Mouse (Mus musculus) megakaryocyte progenitor cell, adult 5-6 weeks (primary cell): Measurements from ENCODE around the gene Csrp3. TPM values are rescaled to one million over a fixed set of nuclear protein-coding genes. Genes with fewer than 3 reads are reported as not detected.

Experiments
- ATAC-seq: replicated peaks from 2 replicates; pipeline ENCODE4 v1.8.0; 2016; ENCODE audit warnings: mild to moderate bottlenecking, moderate TSS enrichment, inconsistent platforms; ENCODE audit not compliant: poor library complexity
- total RNA-seq, 2 experiments: library from RNA; stranded (forward) in 1 of 2; stranded (reverse) in 1 of 2; fragments of 157-497, 149-512 nt in 1 of 2; fragments of 200-1000 nt in 1 of 2; gene quantifications; 2 replicates each; pipeline versions ENCODE4 v1.2.3 to v1.2.4; 2015 to 2017

Csrp3 gene
- total RNA-seq, 2 experiments from 2014 or later = 2.2 to 4.3 TPM

DNA sequence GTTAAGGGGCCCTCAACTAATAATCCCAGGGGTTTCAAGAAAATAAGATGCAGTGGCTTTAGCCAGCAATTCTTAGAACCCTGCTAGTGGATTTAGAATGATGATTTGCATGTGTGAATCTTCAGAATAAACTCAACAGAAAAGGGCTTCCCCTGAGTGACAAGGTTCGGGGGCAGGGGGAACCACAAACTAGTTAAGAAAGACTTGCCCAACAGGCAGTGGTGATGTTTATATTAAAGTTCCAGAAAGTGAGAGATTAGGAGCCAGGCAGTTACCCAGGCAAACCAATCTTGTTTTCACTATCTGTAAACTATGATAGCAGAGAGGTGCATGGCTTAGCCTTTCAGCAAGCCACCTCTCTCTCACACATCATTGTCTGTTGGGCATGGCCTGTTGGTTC is 15.1 kb downstream of the Csrp3 start:
- ATAC-seq = peak; percentile 32; the same call in 1 of the 2 replicates

DNA sequence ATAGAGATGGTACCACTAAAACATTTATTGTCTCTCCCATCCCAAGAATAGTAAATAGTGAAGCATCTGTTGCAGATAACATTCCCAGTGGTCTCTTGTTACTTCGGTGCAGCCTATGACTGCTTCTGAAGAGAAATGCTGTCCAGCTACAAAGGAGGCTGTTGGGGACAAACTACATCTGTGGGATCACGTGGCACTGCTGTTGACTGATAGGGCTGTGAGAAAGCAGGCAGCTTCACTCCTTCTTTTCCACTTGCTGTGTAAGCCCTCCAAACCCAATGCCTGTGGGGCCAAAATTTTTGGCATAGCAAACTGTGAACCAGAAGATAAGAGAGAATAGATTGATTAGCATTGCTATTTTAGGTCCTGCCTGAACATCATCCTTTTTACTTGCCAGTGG is 17.4 kb downstream of the Csrp3 start:
- peak; percentile 59 for ATAC-seq

DNA sequence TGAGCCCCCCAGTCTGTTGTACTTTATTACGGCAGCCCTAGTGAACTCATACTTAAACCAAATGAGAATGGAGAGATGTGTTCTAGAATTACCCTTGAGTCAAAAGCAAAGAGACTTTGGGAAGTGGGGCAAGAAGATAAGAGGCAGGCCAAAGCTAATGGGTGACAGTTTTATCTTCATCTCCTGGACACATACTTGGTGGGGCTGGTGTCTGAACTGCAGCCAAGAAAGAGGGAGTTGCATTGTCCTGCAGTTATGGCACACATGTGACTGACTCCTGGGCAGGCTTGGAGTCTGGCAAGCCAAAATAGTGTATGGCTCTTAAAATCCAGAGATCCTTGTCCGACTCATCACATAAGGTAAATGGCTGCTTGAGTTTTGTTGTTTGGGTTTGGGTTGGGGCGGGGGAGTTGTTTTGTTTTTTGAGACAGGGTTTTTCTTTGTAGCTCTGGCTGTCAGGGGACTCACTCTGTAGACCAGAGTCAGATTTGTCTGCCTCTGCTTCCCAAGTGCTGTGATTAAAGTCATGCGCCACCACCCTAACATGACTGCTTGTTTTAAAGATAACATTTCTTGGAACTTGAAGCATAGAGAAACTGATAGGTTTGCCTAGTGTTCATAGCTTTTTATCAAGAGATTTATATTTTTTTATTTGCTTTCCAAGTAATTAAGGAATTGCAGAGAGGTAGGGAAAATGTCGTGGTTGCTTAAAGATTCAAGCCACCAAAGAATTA is 18.5 kb downstream of the Csrp3 start:
- ATAC-seq = peak; percentile 8; the same call in 1 of the 2 replicates

DNA sequence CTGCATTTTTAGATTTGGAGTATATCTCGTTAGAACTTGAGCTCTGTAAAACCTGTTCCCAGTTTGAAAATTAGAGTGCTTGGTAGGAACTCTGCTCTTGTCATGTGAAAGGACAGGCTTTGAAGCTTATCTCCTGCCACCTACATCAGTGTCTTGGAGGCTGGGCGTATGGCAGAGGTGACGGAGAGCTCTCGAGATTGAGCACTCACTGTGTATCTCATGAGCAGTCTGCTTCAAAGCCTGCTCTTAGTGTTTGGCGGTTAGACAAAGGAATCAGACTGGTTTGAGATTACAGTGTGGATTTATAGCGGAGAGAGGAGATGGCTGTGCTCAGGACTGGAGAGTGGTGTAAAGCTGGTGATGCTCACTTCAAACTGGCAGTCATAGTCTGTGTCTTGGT is 22.7 kb downstream of the Csrp3 start:
- no peak for ATAC-seq

DNA sequence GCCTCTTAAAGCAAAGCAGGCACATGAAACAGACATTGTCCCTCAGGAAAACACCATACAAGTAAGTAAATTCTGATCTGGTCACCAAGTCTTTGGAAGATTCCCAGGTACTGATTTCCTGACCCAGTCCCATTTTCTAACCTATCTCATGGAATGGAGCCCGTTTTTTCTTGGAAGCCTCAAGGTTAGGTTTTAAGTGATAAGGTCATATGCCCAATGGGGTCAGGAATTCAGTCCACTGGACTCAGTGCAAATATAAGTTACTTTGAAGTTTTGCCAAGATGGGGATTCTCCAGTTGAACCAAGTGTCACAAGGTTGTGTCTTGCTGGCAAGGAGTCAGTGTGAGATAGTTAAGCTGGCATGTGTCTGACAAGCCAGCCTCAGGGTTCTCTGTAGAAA is 23.2 kb downstream of the Csrp3 start:
- no peak for ATAC-seq

DNA sequence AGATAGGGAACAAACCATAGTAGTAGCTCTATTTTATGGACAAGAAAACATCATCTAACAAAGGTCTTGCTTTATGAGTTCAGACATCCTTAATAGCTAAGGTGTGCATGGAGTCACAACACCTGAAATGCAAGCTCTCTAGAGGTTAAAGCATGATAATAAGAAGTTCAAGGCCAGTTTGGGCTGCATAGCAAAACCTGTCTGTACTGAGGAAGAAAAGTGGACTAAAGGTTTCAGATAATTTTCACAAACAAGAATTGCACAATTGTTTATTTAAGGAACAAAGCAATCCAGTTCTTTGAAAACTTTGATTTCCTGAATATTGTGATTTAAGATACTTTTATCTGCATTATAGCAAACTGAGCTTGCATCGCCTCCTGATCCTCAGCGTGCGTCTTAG is 24.2 kb downstream of the Csrp3 start:
- ATAC-seq = no peak

DNA sequence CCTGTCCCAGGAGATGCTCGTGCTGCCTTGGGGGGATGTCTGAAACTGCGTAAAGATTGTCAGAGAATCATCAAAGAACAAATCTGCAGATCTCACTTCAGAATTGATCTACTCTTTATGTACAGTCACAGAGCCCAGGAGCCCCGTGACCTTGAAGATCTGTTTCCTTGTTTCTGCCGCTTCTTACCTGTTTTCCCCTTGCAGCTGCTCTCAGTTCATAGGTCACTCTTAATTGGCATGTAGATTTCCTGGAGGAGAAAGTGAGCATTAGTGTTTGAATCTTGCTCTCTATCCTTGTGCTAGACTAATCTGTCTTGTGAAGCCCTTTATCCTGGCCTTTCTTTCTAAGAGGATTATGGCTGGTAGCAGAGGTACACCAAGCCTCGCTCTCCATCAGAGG is 26.2 kb downstream of the Csrp3 start:
- ATAC-seq = no peak

DNA sequence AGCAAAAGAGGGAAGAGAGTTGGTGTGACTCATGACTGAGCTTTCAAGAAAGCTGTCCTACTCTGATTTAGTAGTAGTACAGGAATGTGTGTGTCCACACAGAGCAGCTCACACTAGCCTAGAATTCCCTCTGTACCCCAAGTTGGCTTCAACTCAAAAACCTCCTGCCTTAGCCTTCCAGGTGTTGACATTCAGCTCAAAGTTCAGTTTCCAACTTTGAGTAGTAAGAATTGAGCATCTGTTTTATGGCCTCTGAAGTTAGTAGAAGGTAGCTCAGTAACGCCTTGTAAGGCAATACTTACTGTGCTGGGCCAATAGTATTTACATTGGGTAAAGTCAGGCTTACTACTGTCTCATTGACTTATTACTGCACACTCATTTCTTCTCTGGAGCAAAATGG is 34.2 kb downstream of the Csrp3 start:
- no peak for ATAC-seq

DNA sequence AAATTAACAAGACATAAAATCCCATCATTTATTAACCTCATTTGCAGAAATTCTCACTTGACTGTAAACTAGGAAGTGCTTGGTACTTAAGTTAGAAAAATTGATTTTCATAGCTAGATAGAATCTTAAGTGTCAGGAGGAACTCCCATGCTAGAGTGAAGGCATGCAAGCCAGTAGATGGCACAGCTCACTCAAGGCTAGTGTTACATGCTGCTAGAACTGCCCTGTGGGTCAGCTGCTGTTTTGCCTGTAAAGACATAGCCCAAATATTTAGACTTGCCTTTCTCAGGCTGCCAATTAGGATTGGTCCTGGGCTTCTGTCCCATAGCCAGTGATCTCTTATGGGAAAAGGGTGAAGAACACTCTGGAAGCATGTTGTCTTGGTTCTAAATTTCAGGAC is 35.5 kb downstream of the Csrp3 start:
- no peak for ATAC-seq

DNA sequence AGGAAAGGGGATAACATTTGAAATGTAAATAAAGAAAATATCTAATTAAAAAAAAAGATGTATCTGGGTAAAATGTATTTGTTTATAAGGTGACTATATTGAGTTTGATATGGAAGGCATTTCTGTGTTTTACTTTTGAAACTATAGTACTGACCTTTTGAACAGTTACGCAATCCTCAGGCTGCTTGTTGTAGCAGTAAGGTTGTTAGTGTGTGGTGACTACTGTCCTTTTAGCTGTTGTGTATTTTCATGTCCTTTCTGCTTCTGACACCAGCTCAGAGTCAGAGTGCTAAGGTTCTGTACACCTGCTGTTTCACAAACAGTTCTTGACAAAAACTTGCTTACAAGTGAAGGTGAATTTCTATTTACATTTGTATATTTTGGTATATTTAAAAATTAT is 37.2 kb downstream of the Csrp3 start:
- ATAC-seq = no peak

DNA sequence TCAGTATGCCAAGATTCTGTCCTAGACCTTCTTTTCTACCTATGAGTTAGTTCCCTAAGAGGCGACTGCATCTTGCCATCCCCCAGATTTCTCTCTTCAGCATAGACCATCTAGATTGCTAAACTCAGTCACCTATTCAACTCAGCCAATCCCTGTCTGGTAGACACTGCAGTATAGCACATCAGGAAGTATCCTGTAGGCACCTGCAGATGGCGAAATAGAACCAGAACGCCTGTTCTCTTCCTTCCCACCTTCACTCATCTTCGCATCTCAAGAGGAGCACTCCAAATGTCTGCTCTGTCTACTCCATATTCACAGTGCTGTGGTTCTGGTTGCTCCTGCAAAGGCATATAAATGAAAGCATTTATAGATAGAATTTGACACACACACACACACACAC is 41.2 kb downstream of the Csrp3 start:
- no peak for ATAC-seq

DNA sequence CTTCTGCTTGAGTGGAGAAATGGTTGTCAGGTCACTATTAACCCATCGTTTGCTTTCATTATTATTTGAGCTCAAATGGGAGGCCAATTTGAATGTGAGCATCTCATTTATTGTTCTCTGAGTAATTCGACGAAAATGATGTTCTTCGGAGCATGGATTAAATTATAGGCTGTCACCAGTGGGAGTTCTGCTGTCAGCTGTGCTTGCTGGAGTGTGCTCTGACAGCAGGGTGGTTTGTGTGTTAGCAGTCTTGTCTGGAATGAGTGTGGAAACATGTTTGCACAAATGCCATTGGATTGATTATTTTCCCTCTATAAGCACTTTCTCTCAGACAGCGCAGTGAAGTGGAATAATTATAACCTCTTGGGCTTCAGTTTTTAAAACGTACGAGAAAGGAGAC is 44.5 kb downstream of the Csrp3 start:
- no peak for ATAC-seq

DNA sequence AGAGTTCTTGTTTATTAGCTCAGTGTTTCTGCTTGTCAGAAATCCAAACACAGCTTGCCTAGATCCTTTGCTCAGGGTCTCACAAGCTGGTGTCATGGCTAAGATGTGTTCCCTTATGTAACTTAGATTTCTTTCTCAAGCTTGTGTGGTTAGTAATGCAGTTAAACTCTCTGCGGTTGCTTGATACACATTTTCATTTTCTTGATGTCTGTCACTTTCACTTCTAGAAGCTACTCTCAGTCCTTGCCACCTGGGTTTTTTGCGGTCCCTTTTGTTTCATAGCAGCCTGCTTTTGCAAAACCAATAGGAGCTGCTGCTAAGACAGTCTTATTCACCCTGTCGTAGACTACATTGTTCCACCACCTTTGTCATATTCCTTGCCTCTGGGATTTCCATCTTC is 52.7 kb downstream of the Csrp3 start:
- ATAC-seq = peak; percentile 66

DNA sequence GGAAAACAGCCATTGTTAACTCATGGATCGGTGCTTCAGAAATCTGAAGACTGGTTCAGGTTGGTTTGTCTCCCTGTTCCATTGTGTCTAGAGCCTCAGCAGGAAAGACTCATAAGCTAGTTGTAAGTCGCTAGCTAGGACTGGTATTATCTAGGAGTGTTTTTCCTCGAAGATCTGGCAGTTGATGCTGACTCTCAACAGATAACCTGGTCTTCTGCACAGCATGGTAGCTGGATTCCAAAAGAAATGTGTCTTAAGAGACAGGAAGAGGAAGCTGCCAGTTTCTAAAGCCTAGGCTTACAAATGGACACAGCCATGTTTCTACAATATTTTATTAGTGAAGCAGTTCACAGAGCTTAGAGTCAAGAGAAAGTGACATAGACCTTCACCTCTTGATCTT is 56.4 kb downstream of the Csrp3 start:
- ATAC-seq = no peak

DNA sequence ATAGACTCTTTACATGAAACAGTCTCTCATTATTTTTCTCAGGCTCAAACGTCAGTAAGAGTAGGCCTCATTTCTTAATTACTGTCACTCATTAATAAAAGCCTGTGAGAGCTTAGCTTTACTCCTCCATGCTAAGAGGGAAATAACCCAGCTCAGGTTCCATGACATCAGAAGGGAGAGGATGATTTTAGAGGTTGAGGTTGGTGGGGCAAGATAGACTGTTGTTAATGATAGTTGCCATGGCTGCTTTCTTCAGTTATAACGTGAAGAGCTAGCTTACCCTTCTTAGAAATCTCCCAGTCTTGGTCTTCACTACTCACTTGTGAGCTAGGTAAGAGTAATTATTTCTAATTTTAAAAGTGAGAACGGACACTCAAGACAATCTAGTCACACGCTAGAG is 57.7 kb downstream of the Csrp3 start:
- peak; percentile 38 for ATAC-seq

DNA sequence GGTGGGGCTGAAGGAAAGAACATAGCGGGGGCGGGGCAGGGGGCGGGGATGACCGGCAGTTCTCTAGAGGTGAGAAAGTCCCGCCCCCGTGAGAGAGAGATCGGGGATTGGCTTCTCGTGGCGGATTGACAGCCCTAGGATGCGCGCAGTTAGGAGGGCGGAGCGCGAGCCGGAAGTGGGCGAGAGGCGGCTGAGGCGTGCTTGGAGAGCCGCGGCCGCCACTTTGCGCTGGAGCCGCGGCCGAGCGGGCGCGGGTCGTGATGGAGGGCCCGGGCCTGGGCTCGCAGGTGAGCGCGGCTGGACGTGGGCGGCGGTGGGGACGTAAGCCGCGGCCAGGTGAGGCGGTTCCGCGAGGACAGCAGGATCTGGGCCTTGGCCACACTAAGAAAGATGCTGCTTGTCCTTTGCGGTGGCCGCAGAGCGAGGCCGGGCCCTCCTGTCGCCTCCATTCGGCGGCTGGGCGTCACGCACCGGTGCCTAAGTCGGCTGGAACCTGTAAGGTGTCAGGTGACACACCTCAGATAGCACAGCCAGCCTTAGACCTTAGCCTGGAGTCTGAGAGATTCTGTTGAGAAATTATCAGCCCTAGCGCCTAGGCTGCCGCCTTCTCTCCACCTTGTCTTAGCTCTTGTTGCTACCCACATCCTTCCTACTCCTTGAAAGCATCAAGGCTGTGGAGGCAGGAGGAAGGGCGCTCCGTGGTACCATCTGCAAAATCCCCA is 58.8 kb downstream of the Csrp3 start, which contains the start of gene Zdhhc13:
Gene Zdhhc13 (plus strand): TSS at position 153 of the 722 bp plus-strand sequence.
- ATAC-seq = peak; percentile 84

DNA sequence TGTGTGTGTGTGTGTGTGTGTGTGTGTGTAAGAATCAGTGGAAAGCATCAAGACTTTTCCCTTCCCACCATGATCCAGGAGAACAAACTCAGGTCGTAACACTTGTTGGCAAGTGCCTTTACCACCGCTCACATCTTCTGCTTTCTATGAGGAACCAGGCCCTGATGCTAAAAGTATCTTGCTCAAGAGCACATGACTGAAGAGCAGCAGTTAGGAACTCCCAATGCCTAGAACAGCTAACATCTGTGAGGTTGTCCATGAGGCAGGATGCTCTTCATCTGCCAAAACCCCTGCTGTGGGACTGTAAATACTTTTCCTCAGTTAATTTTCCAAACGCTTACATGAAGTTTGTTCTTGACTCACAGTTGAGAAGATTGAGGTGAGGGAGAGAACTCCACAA is 59.5 kb downstream of the Csrp3 start:
- peak; percentile 64 for ATAC-seq

DNA sequence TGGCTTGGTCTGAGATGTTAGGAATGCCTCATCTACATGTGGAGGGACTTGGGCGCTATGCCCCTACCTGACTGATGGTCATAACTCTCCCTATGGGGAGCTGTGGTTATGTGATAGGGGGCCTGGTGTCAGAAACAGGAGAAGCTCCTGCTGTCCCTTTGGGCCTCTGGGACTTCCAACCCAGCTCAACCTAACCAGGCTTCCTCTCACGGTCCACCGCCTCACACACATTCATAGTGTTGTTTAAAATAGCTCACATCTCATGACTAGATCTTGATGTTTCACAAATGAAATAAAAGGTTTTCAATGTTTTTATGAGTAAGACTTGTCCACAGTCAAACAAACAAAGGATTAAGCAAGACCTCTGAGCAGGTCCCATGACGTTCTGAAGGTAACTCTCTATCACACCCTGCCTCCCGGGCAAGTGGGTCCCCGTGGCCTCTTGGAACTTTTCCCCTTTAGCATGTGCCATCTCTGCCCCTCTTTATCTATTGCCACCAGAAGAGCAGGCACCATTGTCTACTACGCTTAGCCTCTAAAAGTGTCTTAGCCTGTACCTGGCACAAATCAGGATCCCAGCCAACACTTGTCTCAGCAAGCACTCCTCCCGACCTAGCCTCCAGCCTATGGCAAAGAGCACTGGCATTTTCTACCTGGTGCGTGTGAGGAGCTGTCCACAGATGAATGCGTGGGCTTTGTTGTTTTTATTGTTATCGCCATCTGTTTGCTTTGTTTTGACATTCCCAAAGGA is 62.9 kb downstream of the Csrp3 start:
- ATAC-seq = peak; percentile 33

DNA sequence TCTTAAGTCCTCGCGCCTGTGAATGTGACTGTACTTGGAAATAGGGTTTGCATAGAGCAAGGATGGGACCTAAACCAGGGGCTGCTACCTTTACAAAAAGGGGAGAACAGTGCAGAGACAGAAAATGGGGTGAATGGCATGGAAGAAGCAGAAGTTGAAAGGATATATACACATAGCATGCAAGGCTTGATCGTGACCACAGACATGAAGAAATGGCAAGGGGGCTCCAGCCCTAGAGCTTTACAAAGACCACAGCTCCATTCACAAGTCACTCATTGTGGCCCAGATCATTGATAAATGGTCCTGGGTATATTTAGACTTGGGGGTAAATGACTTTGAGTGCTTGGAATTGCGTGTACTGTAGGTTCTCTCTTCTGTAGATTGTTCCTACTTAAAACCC is 65.4 kb downstream of the Csrp3 start:
- peak; percentile 43; the same call in 1 of the 2 replicates for ATAC-seq
